ENCODE assay signal across 9 mouse cellular contexts in genomic region chrX:152769600-152770157, GRCm38 (mm10). TPM values are rescaled to one million over a fixed set of nuclear protein-coding genes. Genes with fewer than 3 reads are reported as not detected.
DNase-seq lines count a peak whose midpoint lies in the region; ATAC-seq and TF ChIP-seq lines count a peak whose summit lies in the region.
"Had no signal": no experiment of that assay in that cellular context is flagged by ENCODE, and none has a peak within 500 bp of the region (broad histone marks: within the 10 kb centered on the region; RNA-seq: fewer than 3 reads in every experiment).

No protein-coding gene starts in this region.

- H3K4me3 ChIP-seq in hindbrain, embryonic 10.5 days, result peak overlapping the region; percentile 65
- peak overlapping the region; percentile 65 for H3K4me3 ChIP-seq in limb, embryonic 10.5 days
- H3K4me3 ChIP-seq in midbrain, embryonic 11.5 days (ENCODE audit: low read depth, low read length), result peak overlapping the region; percentile 54
- peak overlapping the region; percentile 58 for H3K4me3 ChIP-seq in stomach, postnatal 0 days (ENCODE audit: low read depth, low read length)

- no peak for TF ChIP-seq EP300 in stomach, postnatal 0 days (optimal IDR thresholded peaks at IDR 0.05)

- no peak for DNase-seq in Patski (ENCODE audit: low read depth, low spot score)
- peak; percentile 67 for DNase-seq in adrenal gland, postnatal 25 days
- DNase-seq in forelimb bud, embryonic 11.5 days (ENCODE audit: low read depth, low spot score), result peak; percentile 62
- DNase-seq in hindbrain, embryonic 10.5 days (ENCODE audit: low spot score), result peak; percentile 72
- DNase-seq in limb, embryonic 10.5 days (ENCODE audit: low spot score), result peak; percentile 81
- peak; percentile 95 for DNase-seq in midbrain, embryonic 11.5 days (ENCODE audit: low spot score, missing footprints)
- DNase-seq in stomach, postnatal 0 days (ENCODE audit: low spot score), result peak; percentile 85
- DNase-seq in natural killer cell, adult 2 months (ENCODE audit: low spot score in 2 of 2), result no peak

- H3K4me2 ChIP-seq in midbrain, embryonic 11.5 days, result peak overlapping the region; percentile 59
- H3K4me2 ChIP-seq in stomach, postnatal 0 days (replicated peaks; ENCODE audit: low read depth), result peak overlapping the region; percentile 62

- H3K36me3 ChIP-seq in hindbrain, embryonic 10.5 days, result no peaks in the 10 kb centered on the region
- H3K36me3 ChIP-seq in limb, embryonic 10.5 days, result no peaks in the 10 kb centered on the region
- H3K36me3 ChIP-seq in midbrain, embryonic 11.5 days (ENCODE audit: control insufficient read depth, insufficient read depth, low read length), result no peaks in the 10 kb centered on the region
- H3K36me3 ChIP-seq in stomach, postnatal 0 days (ENCODE audit: control insufficient read depth, insufficient read depth, low read length), result no peaks in the 10 kb centered on the region

- peak overlapping the region; percentile 50; the same call in 1 of the 2 replicates for H3K9ac ChIP-seq in midbrain, embryonic 11.5 days (ENCODE audit: low read length)
- H3K9ac ChIP-seq in stomach, postnatal 0 days (ENCODE audit: low read length), result peak overlapping the region; percentile 67

- peak; percentile 85 for ATAC-seq in Patski
- ATAC-seq in midbrain, embryonic 11.5 days (ENCODE audit: low FRiP score), result peak; percentile 93
- peak; percentile 94 for ATAC-seq in stomach, postnatal 0 days (ENCODE audit: low FRiP score, low TSS enrichment)

- WGBS in hindbrain, embryonic 10.5 days, result 18% methylated on average over 48 of the region's 48 CpGs
- 5% methylated on average over 39 of the region's 48 CpGs for WGBS in limb, embryonic 10.5 days
- 19% methylated on average over 40 of the region's 48 CpGs for WGBS in midbrain, embryonic 11.5 days
- 14% methylated on average over 38 of the region's 48 CpGs for WGBS in stomach, postnatal 0 days

- TF ChIP-seq CTCF in Patski (IDR thresholded peaks at IDR 0.05), result no peak
- TF ChIP-seq CTCF in stomach, postnatal 0 days (IDR thresholded peaks at IDR 0.05; ENCODE audit: low read depth), result no peak

- POLR2A ChIA-PET in Patski (lab: Charles Lee), result no interaction called here

- peaks cover 15% of the 10 kb centered on the region for H3K27me3 ChIP-seq in Patski
- peaks cover 40% of the 10 kb centered on the region for H3K27me3 ChIP-seq in hindbrain, embryonic 10.5 days (ENCODE audit: insufficient read depth, poor library complexity, severe bottlenecking)
- peaks cover 64% of the 10 kb centered on the region for H3K27me3 ChIP-seq in limb, embryonic 10.5 days (ENCODE audit: low read depth, poor library complexity, severe bottlenecking)
- H3K27me3 ChIP-seq in midbrain, embryonic 11.5 days (ENCODE audit: control insufficient read depth, insufficient read depth, low read length), result peaks cover 16% of the 10 kb centered on the region
- no peaks in the 10 kb centered on the region for H3K27me3 ChIP-seq in stomach, postnatal 0 days (ENCODE audit: control insufficient read depth, insufficient read depth, low read length)

- no peaks in the 10 kb centered on the region for H3K4me1 ChIP-seq in hindbrain, embryonic 10.5 days (replicated peaks)
- no peaks in the 10 kb centered on the region for H3K4me1 ChIP-seq in limb, embryonic 10.5 days
- no peaks in the 10 kb centered on the region for H3K4me1 ChIP-seq in midbrain, embryonic 11.5 days (ENCODE audit: control insufficient read depth, insufficient read depth, low read length)
- no peaks in the 10 kb centered on the region for H3K4me1 ChIP-seq in stomach, postnatal 0 days (replicated peaks; ENCODE audit: control insufficient read depth, insufficient read depth)

- no peaks in the 10 kb centered on the region for H3K9me3 ChIP-seq in hindbrain, embryonic 10.5 days
- no peaks in the 10 kb centered on the region for H3K9me3 ChIP-seq in limb, embryonic 10.5 days (replicated peaks)
- H3K9me3 ChIP-seq in midbrain, embryonic 11.5 days (ENCODE audit: control insufficient read depth, low read length), result no peaks in the 10 kb centered on the region
- H3K9me3 ChIP-seq in stomach, postnatal 0 days (ENCODE audit: control insufficient read depth, low read length), result no peaks in the 10 kb centered on the region

- in situ Hi-C loops in Patski (cut with MboI; ENCODE audit: low pct_unique_long_range_greater_than_20kb), result loop anchor here (5.0 kb wide), 1 partner anchor 62 kb away; no protein-coding TSS in a partner anchor

- peak overlapping the region; percentile 87 for H3K27ac ChIP-seq in hindbrain, embryonic 10.5 days
- H3K27ac ChIP-seq in limb, embryonic 10.5 days, result peak overlapping the region; percentile 83
- H3K27ac ChIP-seq in midbrain, embryonic 11.5 days (ENCODE audit: low read depth, low read length), result no peak overlapping the region
- H3K27ac ChIP-seq in stomach, postnatal 0 days (replicated peaks), result peak overlapping the region; percentile 88

- CTCF ChIA-PET in Patski (lab: Charles Lee), result no interaction called here

RNA-seq across cellular contexts. Expression of gene Shroom2, which starts 0.4 kb away (rescaled TPM):
- polyA plus RNA-seq in Patski (2021), result 18.7 TPM
- total RNA-seq in adrenal gland, postnatal 25 days (2021), result 16.0 and 18.5 TPM in 2 replicates
- polyA plus RNA-seq in hindbrain, embryonic 10.5 days (2016; fragmentation: Nextera tagmentation; extraction: Ambion mirVana), result 5.5 and 7.0 TPM in 2 replicates
- 4.5 and 6.1 TPM in 2 replicates for polyA plus RNA-seq in limb, embryonic 10.5 days (2016; fragmentation: Nextera tagmentation; extraction: Ambion mirVana)
- polyA plus RNA-seq in midbrain, embryonic 11.5 days (2014; fragmentation: Nextera tagmentation; extraction: Ambion mirVana), result 7.1 and 7.7 TPM in 2 replicates
- polyA plus RNA-seq in stomach, postnatal 0 days (2015; fragmentation: Nextera tagmentation; extraction: Ambion mirVana), result 2.1 and 2.5 TPM in 2 replicates

RNA-seq across cellular contexts. Expression of gene Gpr143, which starts 12.0 kb away (rescaled TPM):
- not detected for polyA plus RNA-seq in Patski (2021)
- total RNA-seq in adrenal gland, postnatal 25 days (2021), result not detected in 2 replicates
- 0.20 and 0.22 TPM in 2 replicates for polyA plus RNA-seq in hindbrain, embryonic 10.5 days (2016; fragmentation: Nextera tagmentation; extraction: Ambion mirVana)
- 0.19 and 0.26 TPM in 2 replicates for polyA plus RNA-seq in limb, embryonic 10.5 days (2016; fragmentation: Nextera tagmentation; extraction: Ambion mirVana)
- polyA plus RNA-seq in midbrain, embryonic 11.5 days (2014; fragmentation: Nextera tagmentation; extraction: Ambion mirVana), result 0.18 TPM in 1 of 2 replicates, not detected in the other
- 0.07 TPM in 1 of 2 replicates, not detected in the other for polyA plus RNA-seq in stomach, postnatal 0 days (2015; fragmentation: Nextera tagmentation; extraction: Ambion mirVana)
- total RNA-seq: neutrophil, adult 5-6 weeks had no signal

Comparison
In these comparisons a context has a peak if more than half of its experiments do, and no peak if none do; other contexts are left out.
1. DNase-seq: peak in adrenal gland, postnatal 25 days (single experiment), forelimb bud, embryonic 11.5 days (single experiment), hindbrain, embryonic 10.5 days (single experiment), limb, embryonic 10.5 days (single experiment), midbrain, embryonic 11.5 days (single experiment) and stomach, postnatal 0 days (single experiment); none in Patski (single experiment) and natural killer cell, adult 2 months (0 of 2).
2. Peak in every context shown above with its lines, with median percentiles within 50 percentile points of each other: ATAC-seq and H3K4me3 ChIP-seq.